Mouse (Mus musculus) megakaryocyte, embryonic 14.5 days (primary cell): Measurements from ENCODE around the gene Foxg1.

Source experiments
- FLI1 ChIP-seq: IDR thresholded peaks from 2 replicates; pipeline ENCODE4 v1.6.1; 2012; ENCODE audit warnings: low read length, inconsistent platforms, mixed read lengths
- GATA1 ChIP-seq: IDR thresholded peaks from 3 replicates; pipeline ENCODE4 v1.6.1; 2012; ENCODE audit warnings: mixed read lengths, low read length, inconsistent platforms, borderline replicate concordance

GRCm38 (mm10) chr12:49397443-49398162, 15.1 kb downstream of the Foxg1 start:
- TF ChIP-seq GATA1 (no peak), FLI1 (no peak)
